In genomic region chr6:24573319-24573718, GRCm38 (mm10) we compare ENCODE assay signal across 28 mouse cellular contexts. TPM values are rescaled to one million over a fixed set of nuclear protein-coding genes. Genes with fewer than 3 reads are reported as not detected.
A peak's percentile ranks its signal among the peaks of the same experiment; 100 is the strongest.
DNase-seq lines count a peak whose midpoint lies in the region; ATAC-seq lines count a peak whose summit lies in the region.
"Had no signal": no experiment of that assay in that cellular context is flagged by ENCODE, and none has a peak within 500 bp of the region (broad histone marks: within the 10 kb centered on the region; RNA-seq: fewer than 3 reads in every experiment).

No protein-coding gene starts in this region.

- no peak overlapping the region for H3K4me2 ChIP-seq in heart, embryonic 16.5 days (ENCODE audit: low read depth, low read length)
- H3K4me2 ChIP-seq: embryonic facial prominence, embryonic 13.5 days; embryonic facial prominence, embryonic 15.5 days; forebrain, embryonic 12.5 days had no signal

- peaks cover 13% of the 10 kb centered on the region; the same call in 1 of the 2 replicates for H3K4me1 ChIP-seq in heart, embryonic 10.5 days
- peaks cover 4% of the 10 kb centered on the region for H3K4me1 ChIP-seq in heart, embryonic 16.5 days (ENCODE audit: control insufficient read depth, insufficient read depth, low read length)
- H3K4me1 ChIP-seq: embryonic facial prominence, embryonic 13.5 days; embryonic facial prominence, embryonic 15.5 days; forebrain, embryonic 10.5 days; forebrain, embryonic 12.5 days had no signal

- peak; percentile 45; the same call in 1 of the 2 replicates for ATAC-seq in heart, embryonic 16.5 days (replicated peaks; ENCODE audit: extremely low read depth, insufficient read depth, low FRiP score)
- ATAC-seq: forebrain, embryonic 14.5 days had no signal

- DNase-seq in heart, adult 18-20 months: peak; percentile 50 to 82
- DNase-seq in heart, embryonic 10.5 days (ENCODE audit: low spot score): no peak
- DNase-seq in heart, adult 8-10 months (ENCODE audit: low spot score): peak; percentile 62
- no peak for DNase-seq in heart, postnatal 36 days
- no peak for DNase-seq in heart, postnatal 14 days
- DNase-seq: adrenal gland, adult 2 months; adrenal gland, postnatal 10 days; adrenal gland, postnatal 25 days; cerebellum, adult 11 months; cerebellum, adult 18-20 months; cerebellum, adult 8-10 months; cerebellum, adult 9-11 months; cerebellum, postnatal 14 days; cerebellum, postnatal 36 days; embryo, embryonic 11 days had no signal

- no peaks in the 10 kb centered on the region for H3K27me3 ChIP-seq in heart, embryonic 10.5 days (ENCODE audit: insufficient read depth, poor library complexity, severe bottlenecking)
- H3K27me3 ChIP-seq in heart, embryonic 16.5 days (ENCODE audit: control insufficient read depth, insufficient read depth, low read length): no peaks in the 10 kb centered on the region
- H3K27me3 ChIP-seq: embryonic facial prominence, embryonic 13.5 days; embryonic facial prominence, embryonic 15.5 days; forebrain, embryonic 12.5 days had no signal

- intact Hi-C loops in heart, postnatal 36 days (cut with DNase I): loop anchor here (5.0 kb wide), 1 partner anchor 39 kb away; no protein-coding TSS in a partner anchor
- intact Hi-C loops in heart, postnatal 14 days (cut with DNase I): loop anchor here (5.0 kb wide), 1 partner anchor 34 kb away; no protein-coding TSS in a partner anchor

- H3K9ac ChIP-seq in heart, embryonic 16.5 days (ENCODE audit: low read length): no peak overlapping the region
- H3K9ac ChIP-seq: embryonic facial prominence, embryonic 13.5 days; embryonic facial prominence, embryonic 15.5 days; forebrain, embryonic 12.5 days had no signal

- H3K27ac ChIP-seq in heart, embryonic 10.5 days: no peak overlapping the region
- no peak overlapping the region for H3K27ac ChIP-seq in heart, embryonic 16.5 days (ENCODE audit: low read length)
- H3K27ac ChIP-seq: embryonic facial prominence, embryonic 13.5 days; embryonic facial prominence, embryonic 15.5 days; forebrain, embryonic 10.5 days; forebrain, embryonic 12.5 days had no signal

- H3K9me3 ChIP-seq in heart, embryonic 10.5 days: no peaks in the 10 kb centered on the region
- peaks cover 3% of the 10 kb centered on the region for H3K9me3 ChIP-seq in heart, embryonic 16.5 days (replicated peaks; ENCODE audit: control insufficient read depth, low read length)
- H3K9me3 ChIP-seq: embryonic facial prominence, embryonic 15.5 days; forebrain, embryonic 12.5 days had no signal

- no peak overlapping the region for H3K4me3 ChIP-seq in heart, embryonic 10.5 days
- H3K4me3 ChIP-seq in heart, embryonic 16.5 days (ENCODE audit: low read length): no peak overlapping the region
- H3K4me3 ChIP-seq: embryonic facial prominence, embryonic 13.5 days; embryonic facial prominence, embryonic 15.5 days; erythroblast, embryonic 14.5 days; forebrain, embryonic 10.5 days; forebrain, embryonic 12.5 days had no signal

- peaks cover 2% of the 10 kb centered on the region; the same call in 1 of the 2 replicates for H3K36me3 ChIP-seq in heart, embryonic 10.5 days
- H3K36me3 ChIP-seq in heart, embryonic 16.5 days (ENCODE audit: control insufficient read depth, insufficient read depth): peaks cover 2% of the 10 kb centered on the region
- H3K36me3 ChIP-seq: embryonic facial prominence, embryonic 13.5 days; embryonic facial prominence, embryonic 15.5 days; forebrain, embryonic 10.5 days; forebrain, embryonic 12.5 days had no signal

RNA-seq across cellular contexts. Expression of gene Lmod2, which starts 24.2 kb away (rescaled TPM):
- 100 to 1,000 TPM; 861 to 872 TPM for total RNA-seq in heart, adult 18-20 months (2021)
- 19.9 and 36.7 TPM in 2 replicates for polyA plus RNA-seq in heart, embryonic 10.5 days (2016; fragmentation: Nextera tagmentation; extraction: Ambion mirVana)
- total RNA-seq in heart, adult 8-10 months (2022): 100 to 1,000 TPM; 758 to 914 (median 862) TPM
- 1,000 to 10,000 TPM in 1 of 2 experiments, 100 to 1,000 TPM in 1; 760 to 1,125 TPM for total RNA-seq in heart, postnatal 36 days (2021)
- polyA plus RNA-seq in heart, embryonic 16.5 days (2015; fragmentation: Nextera tagmentation; extraction: Ambion mirVana): 49.6 and 52.6 TPM in 2 replicates
- 100 to 1,000 TPM; 413 to 423 TPM for total RNA-seq in heart, postnatal 14 days (2021)
- total RNA-seq: common myeloid progenitor, adult 5-6 weeks; ES-E14; MEL had no signal
- polyA plus RNA-seq: adrenal gland, adult 2 months; brain, embryonic 14.5 days; erythroblast, embryonic 14.5 days; forebrain, embryonic 10.5 days; forebrain, embryonic 12.5 days; forebrain, embryonic 14.5 days had no signal

RNA-seq across cellular contexts. Expression of gene Asb15, which starts 45.4 kb away (rescaled TPM):
- 10 to 100 TPM; 62.3 to 70.5 TPM for total RNA-seq in heart, adult 18-20 months (2021)
- not detected in 2 replicates for polyA plus RNA-seq in heart, embryonic 10.5 days (2016; fragmentation: Nextera tagmentation; extraction: Ambion mirVana)
- total RNA-seq in heart, adult 8-10 months (2022): 10 to 100 TPM; 54.3 to 71.9 (median 65.6) TPM
- 10 to 100 TPM; 52.2 to 59.3 TPM for total RNA-seq in heart, postnatal 36 days (2021)
- polyA plus RNA-seq in heart, embryonic 16.5 days (2015; fragmentation: Nextera tagmentation; extraction: Ambion mirVana): 0.69 and 0.93 TPM in 2 replicates
- total RNA-seq in heart, postnatal 14 days (2021): 10 to 100 TPM; 42.9 to 47.5 TPM
- total RNA-seq: adrenal gland, adult 2 months; adrenal gland, postnatal 25 days; common myeloid progenitor, adult 5-6 weeks; ES-E14; MEL had no signal
- polyA plus RNA-seq: adrenal gland, adult 2 months; C2C12; embryonic facial prominence, embryonic 11.5 days; embryonic facial prominence, embryonic 13.5 days; embryonic facial prominence, embryonic 15.5 days; erythroblast, embryonic 14.5 days; forebrain, embryonic 10.5 days; forebrain, embryonic 12.5 days; forebrain, embryonic 14.5 days had no signal

RNA-seq across cellular contexts. Expression of gene Ndufa5, which starts 45.5 kb away (rescaled TPM):
- 1,000 to 10,000 TPM; 1,622 to 1,793 TPM for total RNA-seq in heart, adult 18-20 months (2021)
- 471 and 587 TPM in 2 replicates for polyA plus RNA-seq in heart, embryonic 10.5 days (2016; fragmentation: Nextera tagmentation; extraction: Ambion mirVana)
- 1,000 to 10,000 TPM; 1,425 to 1,947 (median 1,659) TPM for total RNA-seq in heart, adult 8-10 months (2022)
- 1,000 to 10,000 TPM; 1,562 to 1,637 TPM for total RNA-seq in heart, postnatal 36 days (2021)
- polyA plus RNA-seq in heart, embryonic 16.5 days (2015; fragmentation: Nextera tagmentation; extraction: Ambion mirVana): 759 and 771 TPM in 2 replicates
- 1,000 to 10,000 TPM; 1,207 to 1,226 TPM for total RNA-seq in heart, postnatal 14 days (2021)

RNA-seq across cellular contexts. Expression of gene Iqub, which starts 58.5 kb away (rescaled TPM):
- under 1 TPM; 0.67 to 0.77 TPM for total RNA-seq in heart, adult 18-20 months (2021)
- 0.30 and 0.38 TPM in 2 replicates for polyA plus RNA-seq in heart, embryonic 10.5 days (2016; fragmentation: Nextera tagmentation; extraction: Ambion mirVana)
- under 1 TPM; 0.37 to 0.81 (median 0.57) TPM for total RNA-seq in heart, adult 8-10 months (2022)
- total RNA-seq in heart, postnatal 36 days (2021): under 1 TPM; 0.42 to 0.46 TPM
- polyA plus RNA-seq in heart, embryonic 16.5 days (2015; fragmentation: Nextera tagmentation; extraction: Ambion mirVana): 0.30 and 0.40 TPM in 2 replicates
- total RNA-seq in heart, postnatal 14 days (2021): under 1 TPM; 0.29 to 0.38 TPM
- total RNA-seq: common myeloid progenitor, adult 5-6 weeks; MEL had no signal
- polyA plus RNA-seq: adrenal gland, adult 2 months; C2C12; erythroblast, embryonic 14.5 days had no signal

Comparison
In these comparisons a context has a peak if more than half of its experiments do, and no peak if none do; other contexts are left out.
1. DNase-seq: peak in heart, adult 18-20 months (2 of 2) and heart, adult 8-10 months (single experiment); none in heart, embryonic 10.5 days (single experiment), heart, postnatal 36 days (0 of 2) and heart, postnatal 14 days (0 of 2).